Mouse (Mus musculus) C2C12 (cell line): ENCODE measurements around the gene Teddm1b. TPM values are rescaled to one million over a fixed set of nuclear protein-coding genes. Genes with fewer than 3 reads are reported as not detected.

Experiments
- H3K27me3 ChIP-seq: one replicate; pipeline ENCODE4 v1.6.1; 2011; ENCODE audit not compliant: control insufficient read depth, insufficient read depth, insufficient read length
- H3K36me3 ChIP-seq: one replicate; pipeline ENCODE4 v1.6.1; 2011; ENCODE audit not compliant: control insufficient read depth, insufficient read depth
- H3K4me3 ChIP-seq: one replicate; pipeline ENCODE4 v1.5.1; 2011; ENCODE audit warnings: mild to moderate bottlenecking, control low read depth; ENCODE audit not compliant: poor library complexity, insufficient read depth, severe bottlenecking
- H3K79me2 ChIP-seq: one replicate; pipeline ENCODE4 v1.6.1; 2011; ENCODE audit not compliant: control insufficient read depth, insufficient read depth
- H3K79me3 ChIP-seq: one replicate; pipeline ENCODE4 v1.6.1; 2011; ENCODE audit warnings: low read depth, control low read depth
- H3ac ChIP-seq: one replicate; pipeline ENCODE3; 2011; ENCODE audit warnings: low read depth; ENCODE audit not compliant: control insufficient read depth, insufficient read length
- CEBPB ChIP-seq: IDR thresholded peaks from one replicate; pipeline ENCODE4 v1.6.1; 2011; ENCODE audit warnings: low read depth, mild to moderate bottlenecking, control low read depth, moderate library complexity
- CTCF ChIP-seq: IDR thresholded peaks from one replicate; pipeline ENCODE4 v1.5.1; 2011; ENCODE audit not compliant: control insufficient read depth, insufficient read depth, insufficient read length
- FOSL1 ChIP-seq: IDR thresholded peaks from one replicate; pipeline ENCODE4 v1.8.0; 2011; ENCODE audit warnings: mild to moderate bottlenecking, low read length; ENCODE audit not compliant: poor library complexity, insufficient read depth, severe bottlenecking
- MAX ChIP-seq: IDR thresholded peaks from one replicate; pipeline ENCODE4 v1.6.1; 2011; ENCODE audit warnings: mild to moderate bottlenecking, control low read depth
- MYOD1 ChIP-seq: IDR thresholded peaks from one replicate; pipeline ENCODE4 v1.6.1; 2011; ENCODE audit warnings: low read depth; ENCODE audit not compliant: control insufficient read depth, insufficient read length
- MYOG ChIP-seq: IDR thresholded peaks from one replicate; pipeline ENCODE4 v1.6.1; 2011; ENCODE audit not compliant: control insufficient read depth, insufficient read length; ENCODE audit errors: extremely low read depth
- USF1 ChIP-seq: IDR thresholded peaks from one replicate; pipeline ENCODE4 v1.6.1; 2011; ENCODE audit warnings: low read depth, mild to moderate bottlenecking, control low read depth, moderate library complexity
- polyA plus RNA-seq: library from polyadenylated mRNA; unstranded; fragments of >200 nt; fragmentation: generic; extraction: Trizol; gene quantifications from one replicate; pipeline ENCODE4 v1.2.1, GENCODE M21; 2012; ENCODE audit warnings: missing spikeins

Gene Teddm1b
- polyA plus RNA-seq, 1 experiment = 0.01 TPM

- no peaks in the 10 kb centered on the region for H3K79me3 ChIP-seq
Measured at GRCm38 (mm10) chr1:153911276-153911795, 37.2 kb downstream of the Teddm1b start.

DNA sequence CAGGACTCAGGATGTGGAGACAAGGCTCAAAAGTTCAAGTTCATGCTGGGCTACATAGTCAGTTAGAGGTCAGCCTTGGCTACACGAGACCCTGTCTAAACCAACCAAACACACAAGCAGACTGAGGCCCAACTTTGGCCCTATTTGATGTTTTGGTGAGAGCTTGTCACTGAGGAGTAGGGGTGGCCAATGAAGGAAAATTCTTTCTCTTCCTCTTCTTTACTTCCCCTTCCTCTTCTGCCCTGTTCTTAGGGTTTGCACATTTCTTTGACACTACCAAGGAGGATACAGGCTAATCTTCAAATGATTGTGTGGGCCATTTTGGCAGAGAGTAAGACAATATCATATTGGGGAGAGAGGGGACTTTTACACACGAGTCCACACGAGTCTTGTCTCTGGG lies 39.7 kb downstream of the Teddm1b start:
- Histone ChIP-seq H3ac (no peak overlapping the region), H3K79me2 (no peaks in the 10 kb centered on the region), H3K27me3 (no peaks in the 10 kb centered on the region), H3K36me3 (no peaks in the 10 kb centered on the region), H3K79me3 (no peaks in the 10 kb centered on the region), H3K4me3 (no peak overlapping the region)
- TF ChIP-seq MYOD1 = no peak
- TF ChIP-seq CEBPB = no peak

More at GRCm38 (mm10) chr1:153911276-153911795, 37.2 kb downstream of the Teddm1b start:
- no peak overlapping the region for H3ac ChIP-seq
- H3K4me3 ChIP-seq = no peak overlapping the region
- H3K36me3 ChIP-seq = peaks cover 20% of the 10 kb centered on the region
- no peaks in the 10 kb centered on the region for H3K79me2 ChIP-seq
- no peaks in the 10 kb centered on the region for H3K27me3 ChIP-seq
- TF ChIP-seq CEBPB = no peak
- no peak for TF ChIP-seq USF1
- TF ChIP-seq MYOD1 = no peak
- no peak for TF ChIP-seq FOSL1
- no peak for TF ChIP-seq MAX
- no peak for TF ChIP-seq CTCF
- TF ChIP-seq MYOG = no peak

- no peak for TF ChIP-seq MAX
- no peak for TF ChIP-seq MYOD1
- no peak for TF ChIP-seq CEBPB
- TF ChIP-seq CTCF = no peak
- no peak for TF ChIP-seq MYOG
- Histone ChIP-seq H3K79me3 (no peaks in the 10 kb centered on the region), H3K36me3 (no peaks in the 10 kb centered on the region), H3ac (no peak overlapping the region), H3K4me3 (no peak overlapping the region), H3K27me3 (no peaks in the 10 kb centered on the region), H3K79me2 (no peaks in the 10 kb centered on the region)
Measured at GRCm38 (mm10) chr1:153918521-153919206, 44.5 kb downstream of the Teddm1b start.

GRCm38 (mm10) chr1:153921642-153922041 lies 47.5 kb downstream of the Teddm1b start:
- H3K4me3 ChIP-seq = no peak overlapping the region
- no peaks in the 10 kb centered on the region for H3K27me3 ChIP-seq
- TF ChIP-seq MYOD1 (no peak), CEBPB (no peak), MYOG (no peak), FOSL1 (no peak), MAX (no peak), CTCF (no peak), USF1 (no peak)
- no peaks in the 10 kb centered on the region for H3K36me3 ChIP-seq
- no peak overlapping the region for H3ac ChIP-seq
- no peaks in the 10 kb centered on the region for H3K79me3 ChIP-seq
- no peaks in the 10 kb centered on the region for H3K79me2 ChIP-seq

GRCm38 (mm10) chr1:153922571-153923021 lies 48.5 kb downstream of the Teddm1b start:
- TF ChIP-seq MYOG (no peak), CEBPB (no peak), USF1 (no peak), MYOD1 (no peak), FOSL1 (no peak), MAX (no peak), CTCF (no peak)
- Histone ChIP-seq H3K4me3 (no peak overlapping the region), H3ac (no peak overlapping the region), H3K36me3 (no peaks in the 10 kb centered on the region), H3K79me2 (no peaks in the 10 kb centered on the region), H3K79me3 (no peaks in the 10 kb centered on the region), H3K27me3 (no peaks in the 10 kb centered on the region)
